Mouse (Mus musculus) liver, adult 2 months (tissue): ENCODE data around the gene Kctd6.

Experiments
- CTCF ChIP-seq: fragments of 200-500 bp; IDR thresholded peaks from 2 replicates; pipeline ENCODE4 v1.5.1; 2011; ENCODE audit warnings: low read depth, low read length, control low read depth
- POLR2A ChIP-seq: fragments of 200-500 bp; IDR thresholded peaks from 2 replicates; pipeline ENCODE4 v1.6.1; 2011; ENCODE audit warnings: low read length, control low read depth; ENCODE audit not compliant: insufficient read depth; ENCODE audit errors: extremely low read depth

DNA sequence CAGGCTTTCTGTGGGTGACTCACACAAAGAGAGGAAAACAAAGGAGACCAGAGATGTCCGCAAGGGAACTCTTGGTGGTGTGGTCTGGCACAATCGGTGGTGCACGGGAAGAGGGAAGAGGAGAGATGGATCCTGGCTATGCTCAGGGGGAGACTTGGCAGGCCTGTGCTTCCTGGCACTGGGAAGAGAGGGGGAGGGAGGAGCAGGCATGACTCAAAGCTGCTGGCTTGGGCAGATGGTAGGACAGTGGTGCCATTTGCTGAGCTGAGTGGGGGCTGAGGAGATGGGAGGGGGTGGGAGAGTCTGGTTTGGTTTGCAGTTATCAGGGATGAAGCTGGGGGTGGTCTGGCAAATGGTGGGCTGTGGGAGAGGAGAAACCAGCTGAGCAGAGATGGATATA, 5.1 kb upstream of the Kctd6 start:
- TF ChIP-seq POLR2A (no peak), CTCF (no peak)
